In genomic region chr7:45061532-45062075, GRCm38 (mm10) we compare ENCODE assay signal across 8 mouse cellular contexts. TPM values are rescaled to one million over a fixed set of nuclear protein-coding genes. Genes with fewer than 3 reads are reported as not detected.
A peak's percentile ranks its signal among the peaks of the same experiment; 100 is the strongest.
DNase-seq lines count a peak whose midpoint lies in the region; ATAC-seq lines count a peak whose summit lies in the region.

No protein-coding gene starts in this region.

- ATAC-seq in lung, embryonic 16.5 days (ENCODE audit: low read depth): peak; percentile 31

- peak overlapping the region; percentile 66 for H3K4me2 ChIP-seq in lung, embryonic 16.5 days (ENCODE audit: low read depth, low read length)

- peak overlapping the region; percentile 67 for H3K9ac ChIP-seq in lung, embryonic 16.5 days (ENCODE audit: low read length)

- 15% methylated on average over 11 of the region's 11 CpGs for WGBS in forebrain, embryonic 10.5 days
- 14% methylated on average over 11 of the region's 11 CpGs for WGBS in lung, embryonic 16.5 days

- H3K27me3 ChIP-seq in forebrain, embryonic 10.5 days (ENCODE audit: poor library complexity, severe bottlenecking): no peaks in the 10 kb centered on the region
- H3K27me3 ChIP-seq in lung, embryonic 16.5 days (ENCODE audit: control insufficient read depth, insufficient read depth, low read depth, low read length): no peaks in the 10 kb centered on the region

- no peaks in the 10 kb centered on the region for H3K9me3 ChIP-seq in forebrain, embryonic 10.5 days
- H3K9me3 ChIP-seq in lung, embryonic 16.5 days (ENCODE audit: control insufficient read depth, low read length): no peaks in the 10 kb centered on the region

- peak overlapping the region; percentile 69 for H3K4me3 ChIP-seq in forebrain, embryonic 10.5 days
- H3K4me3 ChIP-seq in lung, embryonic 16.5 days (ENCODE audit: low read length): peak overlapping the region; percentile 78

- H3K4me1 ChIP-seq in forebrain, embryonic 10.5 days: peaks cover 41% of the 10 kb centered on the region
- peaks cover 12% of the 10 kb centered on the region for H3K4me1 ChIP-seq in lung, embryonic 16.5 days (replicated peaks; ENCODE audit: control insufficient read depth, insufficient read depth, low read length)

- no peaks in the 10 kb centered on the region for H3K36me3 ChIP-seq in forebrain, embryonic 10.5 days (replicated peaks)
- no peaks in the 10 kb centered on the region for H3K36me3 ChIP-seq in lung, embryonic 16.5 days (ENCODE audit: control insufficient read depth, insufficient read depth, low read length)

- DNase-seq in urinary bladder, adult 18-20 months (ENCODE audit: low spot score in 2 of 2): peak; percentile 50 to 57
- DNase-seq in urinary bladder, postnatal 10 days (ENCODE audit: low spot score): no peak
- no peak for DNase-seq in forebrain, embryonic 10.5 days (ENCODE audit: extremely low spot score, low spot score)
- peak; percentile 88 for DNase-seq in kidney, adult 9 months
- peak; percentile 49 to 60 for DNase-seq in urinary bladder, postnatal 36 days (ENCODE audit: low spot score in 2 of 2)
- no peak for DNase-seq in right cerebral cortex, postnatal 14 days
- no peak for DNase-seq in gastrocnemius, postnatal 4 days (ENCODE audit: low spot score in 2 of 2)

- peak overlapping the region; percentile 89 for H3K27ac ChIP-seq in forebrain, embryonic 10.5 days
- H3K27ac ChIP-seq in lung, embryonic 16.5 days (ENCODE audit: low read length): peak overlapping the region; percentile 95

RNA-seq across cellular contexts. Expression of gene Nosip, which starts 0.6 kb away (rescaled TPM):
- 61.2 and 67.6 TPM in 2 replicates for polyA plus RNA-seq in forebrain, embryonic 10.5 days (2016; fragmentation: Nextera tagmentation; extraction: Ambion mirVana)
- 72.5 and 77.8 TPM in 2 replicates for polyA plus RNA-seq in lung, embryonic 16.5 days (2015; fragmentation: Nextera tagmentation; extraction: Ambion mirVana)
- total RNA-seq in gastrocnemius, postnatal 4 days (2021): 10 to 100 TPM; 47.3 to 48.3 TPM

RNA-seq across cellular contexts. Expression of gene Prrg2, which starts 0.9 kb away (rescaled TPM):
- polyA plus RNA-seq in forebrain, embryonic 10.5 days (2016; fragmentation: Nextera tagmentation; extraction: Ambion mirVana): 16.5 and 17.7 TPM in 2 replicates
- polyA plus RNA-seq in lung, embryonic 16.5 days (2015; fragmentation: Nextera tagmentation; extraction: Ambion mirVana): 28.7 and 31.9 TPM in 2 replicates
- 10 to 100 TPM; 11.7 to 12.3 TPM for total RNA-seq in gastrocnemius, postnatal 4 days (2021)

RNA-seq across cellular contexts. Expression of gene Prr12, which starts 8.9 kb away (rescaled TPM):
- polyA plus RNA-seq in forebrain, embryonic 10.5 days (2016; fragmentation: Nextera tagmentation; extraction: Ambion mirVana): 11.9 and 12.7 TPM in 2 replicates
- 9.2 TPM in 2 replicates for polyA plus RNA-seq in lung, embryonic 16.5 days (2015; fragmentation: Nextera tagmentation; extraction: Ambion mirVana)
- 10 to 100 TPM; 63.9 to 65.2 TPM for total RNA-seq in gastrocnemius, postnatal 4 days (2021)

RNA-seq across cellular contexts. Expression of gene Rcn3, which starts 30.4 kb away (rescaled TPM):
- polyA plus RNA-seq in forebrain, embryonic 10.5 days (2016; fragmentation: Nextera tagmentation; extraction: Ambion mirVana): 101 and 113 TPM in 2 replicates
- 308 and 326 TPM in 2 replicates for polyA plus RNA-seq in lung, embryonic 16.5 days (2015; fragmentation: Nextera tagmentation; extraction: Ambion mirVana)
- total RNA-seq in gastrocnemius, postnatal 4 days (2021): 100 to 1,000 TPM; 172 to 192 TPM

RNA-seq across cellular contexts. Expression of gene Fcgrt, which starts 42.0 kb away (rescaled TPM):
- polyA plus RNA-seq in forebrain, embryonic 10.5 days (2016; fragmentation: Nextera tagmentation; extraction: Ambion mirVana): 5.5 and 5.9 TPM in 2 replicates
- 93.7 and 97.1 TPM in 2 replicates for polyA plus RNA-seq in lung, embryonic 16.5 days (2015; fragmentation: Nextera tagmentation; extraction: Ambion mirVana)
- 10 to 100 TPM; 84.6 to 87.3 TPM for total RNA-seq in gastrocnemius, postnatal 4 days (2021)

Comparison
In these comparisons a context has a peak if more than half of its experiments do, and no peak if none do; other contexts are left out.
1. DNase-seq: peak in urinary bladder, adult 18-20 months (2 of 2), kidney, adult 9 months (single experiment) and urinary bladder, postnatal 36 days (2 of 2); none in urinary bladder, postnatal 10 days (single experiment), forebrain, embryonic 10.5 days (single experiment), right cerebral cortex, postnatal 14 days (single experiment) and gastrocnemius, postnatal 4 days (0 of 2).